Mouse (Mus musculus) kidney, postnatal 36 days (tissue): ENCODE measurements around the gene Larp4b.

Experiments
- DNase-seq, 2 experiments: peaks; one replicate each; pipeline ENCODE4 v3.0.0; 2021 to 2022; ENCODE audit warnings: mixed read lengths in 2 of 2

The Larp4b gene

DNA sequence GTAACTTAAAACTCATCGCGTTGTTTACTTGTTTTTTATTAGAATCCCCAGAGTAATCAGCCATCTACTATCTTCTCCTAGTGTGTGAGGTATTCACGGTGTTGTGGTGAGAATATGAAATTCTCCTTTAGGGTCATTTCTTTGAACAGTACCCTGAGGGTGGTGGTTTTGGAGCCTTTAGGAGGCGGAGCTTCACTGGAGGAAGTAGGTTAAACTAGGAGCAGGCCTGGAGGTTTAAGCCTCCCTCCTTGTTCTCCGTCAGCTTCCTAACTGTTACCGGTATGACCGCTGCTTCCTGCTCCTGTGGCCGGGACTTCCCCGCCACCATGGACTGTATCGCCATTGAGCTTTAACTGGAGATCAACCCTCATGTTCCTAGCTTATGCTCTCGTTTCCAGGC lies 86.5 kb downstream of the Larp4b start:
- peak; percentile 49 to 59 for DNase-seq

- DNase-seq = peak; percentile 81 to 86
Measured at GRCm38 (mm10) chr13:9181106-9181505, 87.4 kb downstream of the Larp4b start.

- DNase-seq = peak; percentile 78 to 92
Measured at GRCm38 (mm10) chr13:9181666-9182264, 88.1 kb downstream of the Larp4b start.

- peak; percentile 44 to 72 for DNase-seq
Measured at GRCm38 (mm10) chr13:9184281-9184680, 90.6 kb downstream of the Larp4b start.

GRCm38 (mm10) chr13:9184716-9185115 lies 91.0 kb downstream of the Larp4b start:
- DNase-seq = no peak

- no peak for DNase-seq
Measured at GRCm38 (mm10) chr13:9187156-9187555, 93.5 kb downstream of the Larp4b start.

DNA sequence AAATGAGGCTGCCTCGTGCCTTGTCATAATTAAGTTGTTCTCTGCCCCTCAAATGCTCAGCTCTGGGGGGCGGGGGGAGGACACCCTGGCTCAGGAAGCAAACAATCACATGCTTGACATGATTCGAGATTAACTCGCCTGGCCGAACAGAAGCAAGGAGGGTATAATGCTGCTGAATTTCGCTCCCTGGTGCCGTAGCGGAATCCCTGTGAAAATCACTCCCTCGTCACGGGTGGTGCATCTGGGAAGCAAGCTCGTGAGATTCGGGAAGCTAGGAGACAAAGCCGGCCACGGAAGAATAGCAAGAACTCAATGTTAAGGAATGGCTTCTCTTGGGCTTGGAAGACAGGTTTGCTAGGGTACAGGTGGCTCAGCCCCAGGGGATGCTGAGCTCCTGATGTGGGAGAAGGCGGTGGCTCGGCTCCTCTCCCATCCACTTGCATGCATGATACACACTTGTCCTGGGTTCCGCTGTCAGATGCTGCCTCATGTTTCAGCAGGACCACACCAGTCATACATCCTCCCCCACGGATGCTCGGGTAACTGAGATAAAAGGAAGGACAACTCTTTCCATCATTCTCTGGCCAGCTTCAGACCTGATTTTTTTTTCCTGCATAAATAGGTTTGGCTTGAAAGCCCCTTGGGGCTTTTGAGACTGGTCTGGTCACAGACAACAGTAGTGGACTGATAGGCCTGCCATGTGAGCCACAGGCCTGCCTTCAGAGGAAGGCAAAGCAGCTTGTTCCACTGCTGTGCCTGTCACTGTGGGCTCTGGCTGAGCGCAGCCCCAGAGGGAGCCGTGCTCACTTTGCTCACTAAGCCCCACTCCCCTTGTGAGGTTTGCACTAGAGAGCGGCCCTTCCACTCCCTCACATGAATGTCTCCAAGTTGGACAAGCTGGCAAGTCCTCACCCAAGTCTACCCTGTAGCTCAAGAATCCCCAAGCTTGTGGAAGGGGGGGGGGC lies 94.2 kb downstream of the Larp4b start:
- no peak for DNase-seq

GRCm38 (mm10) chr13:9189481-9189880 lies 95.8 kb downstream of the Larp4b start:
- no peak for DNase-seq

DNA sequence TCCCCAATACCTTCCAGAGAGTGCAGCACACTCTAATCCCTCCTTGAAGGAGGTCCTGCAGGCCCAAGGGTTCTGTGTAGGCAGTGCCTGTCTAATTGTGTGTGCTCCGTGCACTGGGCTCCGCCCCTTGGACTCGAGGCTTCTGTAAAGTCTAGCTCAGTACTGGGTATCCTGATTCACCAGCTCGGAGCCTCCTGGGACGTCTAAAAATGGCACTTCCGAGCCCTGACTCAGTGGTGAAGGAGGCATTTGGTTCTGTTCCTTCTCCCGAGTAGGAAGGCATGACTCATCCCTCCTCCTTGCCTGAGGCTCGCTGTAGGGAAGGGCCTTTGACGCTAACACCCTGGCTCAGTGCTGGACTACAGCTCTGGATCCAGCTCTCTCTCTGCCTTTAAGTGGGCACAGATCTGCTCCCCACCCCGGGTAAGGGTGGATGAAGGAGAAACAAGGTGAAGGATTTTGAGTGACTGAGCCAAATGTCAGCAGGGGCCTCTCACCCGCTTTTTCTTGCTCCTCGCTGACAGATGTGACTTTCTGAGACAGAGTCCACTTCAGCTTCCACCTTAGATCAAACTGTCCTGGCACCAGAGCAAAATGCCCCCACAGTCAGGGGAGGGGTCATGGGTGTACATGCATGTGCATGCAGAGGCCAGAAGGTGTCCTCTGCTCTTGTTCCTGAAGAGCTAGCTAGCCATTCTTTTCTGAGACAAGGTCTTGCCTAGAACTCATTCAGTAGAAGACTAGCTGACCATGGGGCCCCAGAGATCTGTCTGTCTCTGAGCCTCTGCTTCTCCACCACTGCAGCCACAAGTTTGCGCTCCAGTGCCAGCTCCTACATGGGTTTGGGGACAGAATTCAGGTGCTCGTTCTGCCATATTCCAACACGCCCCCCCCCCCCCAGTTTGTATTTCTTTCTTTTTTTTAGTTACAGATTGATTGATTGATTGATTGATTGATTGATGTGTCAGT lies 97.8 kb downstream of the Larp4b start:
- peak in 1 of 2 experiments; percentile 47 for DNase-seq

- peak; percentile 39 to 49 for DNase-seq
Measured at GRCm38 (mm10) chr13:9192797-9193330, 99.2 kb downstream of the Larp4b start.

DNA sequence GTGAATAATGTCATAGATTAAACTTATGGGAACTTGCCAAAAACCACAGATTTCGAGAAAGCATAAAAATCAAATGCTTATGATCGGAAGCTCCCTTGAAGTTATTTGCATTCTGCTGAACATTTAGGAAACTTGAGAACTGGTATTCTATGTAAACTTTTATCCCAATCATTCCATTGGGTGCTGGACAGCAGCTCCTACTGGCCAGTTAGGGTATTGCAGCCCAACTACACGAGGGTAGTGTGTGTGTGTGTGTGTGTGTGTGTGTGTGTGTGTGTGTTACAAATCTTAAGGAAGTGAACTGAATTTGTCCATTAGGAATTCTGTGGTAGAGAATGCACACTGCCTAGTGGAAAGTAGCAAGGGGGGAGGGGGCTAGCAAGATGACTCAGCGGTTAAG lies 101.0 kb downstream of the Larp4b start:
- no peak for DNase-seq

DNA sequence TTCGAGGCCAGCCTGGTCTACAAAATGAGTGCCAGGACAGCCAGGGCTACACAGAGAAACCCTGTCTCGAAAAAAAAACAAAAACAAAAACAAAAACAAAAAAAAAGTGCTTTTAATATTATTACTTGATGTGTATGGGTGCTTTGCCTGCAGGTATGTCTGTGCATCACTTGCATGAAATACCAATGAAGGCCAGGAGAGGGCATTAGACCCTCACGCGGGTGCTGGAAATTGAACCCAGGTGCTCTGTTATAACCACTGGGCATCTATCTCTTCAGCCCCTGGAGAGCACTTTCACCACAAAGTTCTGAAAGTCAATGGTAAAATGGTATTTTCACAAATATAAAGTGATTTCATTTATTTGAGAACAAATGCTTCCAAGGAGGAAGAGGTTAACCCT lies 101.9 kb downstream of the Larp4b start:
- no peak for DNase-seq

DNA sequence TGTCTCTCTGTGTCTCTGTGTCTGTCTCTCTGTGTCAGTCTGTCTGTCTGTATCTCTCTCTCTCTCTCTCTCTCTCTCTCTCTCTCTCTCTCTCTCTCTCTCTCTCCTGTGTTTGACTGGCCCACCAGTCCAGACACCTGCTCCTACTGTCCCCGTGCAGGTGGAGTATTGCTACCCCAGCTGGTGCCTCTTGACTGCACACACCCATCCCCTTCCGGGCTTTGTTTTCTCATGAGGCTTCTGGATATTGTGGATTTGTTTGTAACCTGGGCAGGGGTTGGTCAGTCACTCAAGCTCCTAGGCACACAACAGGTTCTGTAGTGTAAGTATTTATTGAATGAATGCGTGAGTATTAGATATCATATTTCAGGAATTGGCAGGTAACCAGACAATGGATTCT lies 104.4 kb downstream of the Larp4b start:
- no peak for DNase-seq

DNA sequence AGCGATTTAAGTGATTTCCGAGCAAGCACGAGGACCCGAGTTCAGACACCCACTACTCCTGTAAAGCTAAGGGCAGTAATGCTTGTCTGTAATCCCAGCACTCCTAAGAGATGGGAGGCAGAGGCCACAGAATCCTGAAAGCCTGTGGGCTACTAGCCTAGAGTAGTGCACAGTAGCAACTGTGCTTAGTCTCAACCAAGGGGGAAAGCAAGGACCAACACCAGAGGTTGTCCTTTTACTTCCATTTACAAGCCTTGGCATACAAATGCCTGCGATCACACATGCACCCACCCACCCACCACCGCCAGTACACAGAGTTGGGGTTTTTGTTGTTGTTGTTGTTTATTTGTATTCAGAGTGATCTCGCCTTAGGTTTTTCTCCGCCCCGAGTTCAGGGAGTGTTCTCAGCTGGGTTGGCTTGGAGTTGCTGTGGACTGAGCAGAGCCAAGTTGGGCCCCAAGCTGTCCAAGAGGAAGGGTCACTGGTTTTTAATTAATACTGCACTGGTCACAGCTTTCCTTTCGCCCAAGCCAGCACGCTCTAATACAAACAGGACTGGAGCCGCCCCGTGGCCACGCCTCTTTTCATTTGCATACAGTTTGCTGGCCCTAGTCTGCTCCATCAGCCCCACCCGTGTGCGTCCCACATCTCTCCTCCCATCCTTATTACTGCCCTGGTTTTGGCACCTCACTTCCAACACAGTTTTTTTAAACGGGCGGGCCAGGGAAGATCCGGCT lies 105.2 kb downstream of the Larp4b start:
- peak in 1 of 2 experiments; percentile 59 for DNase-seq

- peak in 1 of 2 experiments; percentile 43 for DNase-seq
Measured at GRCm38 (mm10) chr13:9199465-9199844, 105.8 kb downstream of the Larp4b start.

DNA sequence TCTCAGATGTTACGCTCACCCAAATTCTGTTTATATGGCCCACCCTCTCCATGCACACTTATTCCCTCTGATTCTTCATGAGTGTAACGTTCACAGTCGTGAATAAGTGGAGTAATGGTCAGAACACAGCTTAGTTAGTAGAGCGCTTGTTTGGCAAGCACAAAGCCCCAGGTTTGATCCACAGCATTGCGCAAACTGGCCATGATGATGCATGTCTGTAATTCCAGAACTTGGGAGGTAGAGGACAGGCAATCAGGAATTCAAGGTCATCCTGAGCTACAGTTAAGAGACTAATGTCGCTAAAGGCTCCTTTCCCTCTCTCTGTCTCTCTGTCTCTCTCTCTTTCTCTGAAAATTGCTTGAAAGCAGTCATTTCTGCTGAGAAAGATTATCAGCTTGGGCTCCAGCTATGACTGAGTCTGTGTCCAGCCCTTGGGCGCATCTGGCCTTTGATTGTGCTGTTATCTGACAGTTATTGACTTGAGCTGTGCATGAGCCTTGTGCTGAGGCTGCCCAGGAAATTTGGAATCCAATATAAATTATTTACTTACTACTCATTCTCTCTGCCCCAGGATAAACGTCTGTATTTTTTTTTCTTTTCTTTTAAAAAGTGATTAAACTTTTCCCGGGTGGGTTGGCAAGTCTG lies 129.2 kb downstream of the Larp4b start:
- no peak for DNase-seq
